Mouse (Mus musculus): ENCODE measurements around the gene Git1. TPM values are rescaled to one million over a fixed set of nuclear protein-coding genes. Genes with fewer than 3 reads are reported as not detected.

Git1 gene
- polyA plus RNA-seq, 1 experiment, result 92.9 TPM

DNA sequence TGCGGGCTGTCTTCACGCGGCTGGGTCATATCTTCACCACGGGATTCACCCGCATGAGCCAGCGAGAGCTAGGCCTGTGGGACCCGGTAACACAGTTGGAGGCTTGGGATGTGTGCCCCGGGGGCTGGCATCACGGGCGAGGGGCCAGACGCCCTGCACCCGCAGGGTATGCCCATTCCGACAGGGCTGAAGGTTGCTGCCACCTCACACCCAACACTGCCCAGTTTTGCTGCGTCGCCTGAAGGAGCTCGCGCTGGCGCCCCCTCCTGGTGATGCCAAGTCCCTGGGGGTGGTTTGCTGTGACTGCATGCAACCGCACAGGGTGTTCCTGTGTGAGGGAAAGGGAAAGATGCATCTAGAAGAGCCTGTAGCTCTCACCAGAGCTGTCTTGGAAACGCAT lies 25.6 kb upstream of the Git1 start:
- TF ChIP-seq GATA1 (IDR thresholded peaks at IDR 0.05; ENCODE audit: low read length), result no peak

DNA sequence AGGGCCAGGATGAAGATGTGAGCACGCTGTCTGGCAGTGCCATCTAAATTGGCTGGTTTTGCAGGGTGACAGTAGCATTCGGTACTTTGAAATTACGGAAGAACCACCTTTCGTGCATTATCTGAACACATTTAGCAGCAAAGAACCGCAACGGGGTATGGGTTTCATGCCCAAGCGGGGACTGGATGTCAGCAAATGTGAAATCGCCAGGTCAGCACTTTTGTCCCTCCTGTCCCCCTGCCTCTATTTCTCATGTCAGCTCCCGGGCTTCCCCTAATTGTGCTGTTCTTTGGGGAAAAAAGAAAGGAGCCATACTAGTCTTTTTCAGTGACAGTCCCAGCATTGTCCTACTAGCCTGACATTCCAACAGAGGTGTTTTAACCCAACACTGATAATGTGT lies 25.0 kb upstream of the Git1 start:
- TF ChIP-seq GATA1 (IDR thresholded peaks at IDR 0.05; ENCODE audit: low read length), result no peak

- TF ChIP-seq GATA1 (IDR thresholded peaks at IDR 0.05; ENCODE audit: low read length), result no peak
Measured at GRCm38 (mm10) chr11:77471407-77471806, 22.0 kb upstream of the Git1 start.

DNA sequence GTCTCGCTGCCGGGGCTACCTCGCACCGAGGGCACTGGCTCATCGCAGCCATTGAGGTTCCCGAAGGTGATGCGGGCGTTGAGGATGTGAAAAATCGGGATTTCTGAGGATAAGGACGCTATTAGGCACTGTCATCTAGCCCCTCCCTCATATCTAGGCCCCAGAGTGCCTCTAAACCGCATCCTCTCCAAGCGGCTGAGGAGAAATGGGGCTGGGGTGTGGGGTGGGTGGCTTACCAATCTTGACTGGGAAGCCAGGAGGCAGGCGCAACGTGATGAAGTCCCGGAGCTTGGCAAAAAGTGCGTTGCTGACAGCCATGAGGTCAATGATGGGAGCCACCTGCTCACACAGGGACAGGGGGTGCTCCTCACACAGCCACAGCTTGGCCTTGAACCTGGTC lies 20.6 kb upstream of the Git1 start:
- no peak for TF ChIP-seq GATA1 (IDR thresholded peaks at IDR 0.05; ENCODE audit: low read length)

- TF ChIP-seq GATA1 (IDR thresholded peaks at IDR 0.05; ENCODE audit: low read length), result no peak
Measured at GRCm38 (mm10) chr11:77476216-77476615, 17.1 kb upstream of the Git1 start.

DNA sequence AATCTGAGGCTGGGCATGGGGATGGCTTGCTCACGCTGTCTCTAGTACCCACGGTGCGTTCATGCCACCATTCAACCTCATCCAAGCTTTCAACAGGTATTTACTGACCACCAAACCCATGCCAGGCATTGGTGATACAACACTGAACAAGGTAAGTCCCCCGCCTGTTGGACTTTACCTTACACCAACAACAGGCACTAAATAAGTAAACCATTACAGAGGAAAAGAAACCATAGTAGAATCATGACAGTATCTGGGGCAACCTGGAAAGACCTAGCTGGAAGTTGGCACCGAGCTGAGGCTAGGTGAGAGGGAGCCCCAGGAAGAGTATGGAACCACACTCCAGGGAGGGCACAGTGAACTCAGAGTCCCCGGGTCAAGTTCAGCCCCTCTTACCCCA lies 16.5 kb upstream of the Git1 start:
- no peak for TF ChIP-seq GATA1 (IDR thresholded peaks at IDR 0.05; ENCODE audit: low read length)

- no peak for TF ChIP-seq GATA1 (IDR thresholded peaks at IDR 0.05; ENCODE audit: low read length)
Measured at GRCm38 (mm10) chr11:77483043-77483442, 10.3 kb upstream of the Git1 start.

- TF ChIP-seq GATA1 (IDR thresholded peaks at IDR 0.05; ENCODE audit: low read length), result no peak
Measured at GRCm38 (mm10) chr11:77483510-77484255, 9.7 kb upstream of the Git1 start.

DNA sequence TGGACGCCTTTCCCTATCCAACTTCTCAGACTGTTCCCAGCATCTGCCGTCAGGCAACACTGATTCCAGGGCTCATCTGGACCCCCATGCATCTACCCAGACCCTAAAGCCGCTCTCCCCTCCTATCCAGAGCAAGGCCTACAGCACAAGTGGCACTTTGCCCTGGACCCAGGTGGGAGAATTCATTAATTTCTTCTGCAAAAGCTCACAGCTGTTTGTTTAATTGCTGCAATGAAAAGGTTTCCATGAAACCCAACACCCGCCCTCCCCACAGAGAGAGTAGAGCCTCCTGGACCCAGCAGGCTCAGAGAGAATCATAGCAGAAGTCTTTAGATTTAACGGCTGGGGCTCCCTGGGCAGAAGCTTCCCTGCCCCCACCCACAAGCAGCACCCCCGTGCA lies 8.1 kb upstream of the Git1 start:
- TF ChIP-seq GATA1 (IDR thresholded peaks at IDR 0.05; ENCODE audit: low read length), result no peak

DNA sequence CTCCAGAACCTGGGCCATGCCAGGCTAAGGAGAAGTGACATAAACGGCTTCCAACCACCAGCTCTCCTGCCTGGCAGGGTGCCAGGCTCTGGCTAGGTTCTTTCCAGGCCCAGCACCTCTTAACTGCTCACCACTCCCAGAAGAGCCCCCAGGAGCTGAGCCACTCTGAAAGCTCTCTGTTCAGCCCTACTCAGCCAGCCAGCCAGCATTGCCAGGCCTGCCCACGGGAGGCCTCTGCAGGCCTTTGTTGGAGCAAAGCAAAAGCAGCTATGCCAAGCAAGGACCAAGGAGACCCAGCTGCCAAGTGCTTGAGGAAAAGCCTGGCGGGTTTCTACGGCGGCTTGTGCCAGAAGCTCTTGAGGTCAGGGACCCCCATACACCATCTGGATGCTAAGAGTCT lies 6.6 kb upstream of the Git1 start:
- no peak for TF ChIP-seq GATA1 (IDR thresholded peaks at IDR 0.05; ENCODE audit: low read length)

DNA sequence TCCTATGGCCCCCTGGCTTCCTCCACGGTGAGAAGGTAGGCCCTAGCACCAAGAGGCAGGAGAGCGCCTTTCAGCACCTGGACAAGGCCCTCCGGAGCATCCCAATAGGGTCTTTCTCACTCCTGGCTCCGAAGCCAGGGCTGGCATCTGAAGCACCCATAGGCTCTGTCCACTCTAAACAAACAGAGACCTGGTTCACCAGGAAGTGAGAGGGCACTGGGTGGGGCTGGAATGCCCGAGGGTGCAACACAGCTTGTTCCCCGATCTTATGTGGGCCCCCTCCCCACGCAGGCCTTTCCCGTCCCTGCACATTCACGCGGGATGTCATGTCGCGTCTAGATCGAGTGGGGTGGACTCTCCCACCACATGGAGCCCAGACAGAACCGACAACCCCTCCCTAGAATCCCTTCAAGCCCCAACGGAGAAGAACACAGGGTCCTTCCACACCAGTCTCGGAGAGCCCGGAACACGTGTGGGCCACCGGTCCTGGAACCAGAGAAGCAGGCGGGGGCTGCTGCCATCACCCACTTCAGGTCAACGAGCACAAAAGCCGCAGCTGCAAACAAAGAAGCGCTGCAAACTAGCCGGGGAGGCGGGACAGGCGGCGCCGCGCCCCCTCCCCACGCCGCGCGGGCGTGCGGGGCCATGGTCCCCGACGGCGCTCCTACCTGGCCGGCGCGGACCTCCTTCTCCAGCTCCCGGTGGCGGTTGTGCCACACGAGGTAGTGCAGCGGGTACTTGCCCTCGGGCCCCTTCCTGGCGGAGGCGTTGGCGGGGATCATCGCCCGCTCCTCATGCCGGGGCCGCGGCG lies 4.4 kb upstream of the Git1 start:
- no peak for TF ChIP-seq GATA1 (IDR thresholded peaks at IDR 0.05; ENCODE audit: low read length)

DNA sequence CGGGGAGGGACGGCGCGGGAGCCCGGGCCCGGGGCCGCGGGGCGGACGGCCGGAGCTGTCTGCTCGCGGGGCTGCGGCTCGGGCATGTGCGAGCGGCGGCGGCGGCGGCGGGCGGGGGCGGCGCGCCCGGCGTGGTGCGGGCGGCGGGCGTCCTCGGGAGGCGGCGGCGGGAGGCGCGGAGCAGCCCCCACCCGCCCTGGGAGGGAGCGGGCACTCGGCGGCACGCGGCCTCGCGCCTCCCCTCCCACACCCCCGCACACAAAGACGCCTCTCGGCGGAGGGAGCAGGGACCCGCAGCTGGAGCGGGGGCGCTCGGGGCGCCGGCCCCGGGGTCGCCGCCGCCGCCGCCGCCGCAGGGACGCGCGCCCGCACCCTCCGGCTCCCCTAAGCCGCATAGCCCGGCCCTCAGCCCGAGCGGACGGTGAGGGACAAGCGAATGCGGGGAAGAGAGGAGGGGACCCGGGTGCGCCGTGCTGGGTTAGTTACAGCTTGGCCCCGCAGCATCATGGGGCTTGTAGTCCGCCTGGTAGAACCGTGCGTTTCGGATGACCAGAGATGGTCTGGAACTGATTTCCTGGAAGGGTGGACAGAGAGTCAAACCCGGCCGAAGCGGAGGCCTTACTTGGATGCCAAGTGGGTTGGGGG lies 3.6 kb upstream of the Git1 start, which contains the start of gene Ankrd13b:
Gene Ankrd13b, minus strand, starts transcription at position 88 of the 645 bp plus-strand sequence.
- no peak for TF ChIP-seq GATA1 (IDR thresholded peaks at IDR 0.05; ENCODE audit: low read length)

DNA sequence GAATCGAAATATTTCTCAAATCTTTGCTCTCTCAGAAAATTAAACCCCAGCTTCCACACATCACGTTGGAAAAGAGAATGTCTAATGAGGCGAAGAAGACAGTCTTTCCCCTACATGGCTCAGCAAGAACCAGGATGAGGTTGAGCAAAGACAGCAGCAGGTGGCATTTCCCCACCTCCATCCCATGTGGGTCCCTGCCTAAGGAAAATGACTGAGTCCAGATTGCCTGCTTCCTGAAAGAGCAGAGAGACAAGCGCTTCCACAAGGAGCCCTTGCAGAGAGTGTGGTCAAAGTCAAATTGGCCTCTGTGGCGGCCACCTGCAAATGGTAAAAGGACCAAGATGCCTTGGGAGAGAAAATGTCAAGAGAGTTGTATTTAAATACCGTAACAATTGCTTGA lies 2.9 kb upstream of the Git1 start:
- no peak for TF ChIP-seq GATA1 (IDR thresholded peaks at IDR 0.05; ENCODE audit: low read length)

DNA sequence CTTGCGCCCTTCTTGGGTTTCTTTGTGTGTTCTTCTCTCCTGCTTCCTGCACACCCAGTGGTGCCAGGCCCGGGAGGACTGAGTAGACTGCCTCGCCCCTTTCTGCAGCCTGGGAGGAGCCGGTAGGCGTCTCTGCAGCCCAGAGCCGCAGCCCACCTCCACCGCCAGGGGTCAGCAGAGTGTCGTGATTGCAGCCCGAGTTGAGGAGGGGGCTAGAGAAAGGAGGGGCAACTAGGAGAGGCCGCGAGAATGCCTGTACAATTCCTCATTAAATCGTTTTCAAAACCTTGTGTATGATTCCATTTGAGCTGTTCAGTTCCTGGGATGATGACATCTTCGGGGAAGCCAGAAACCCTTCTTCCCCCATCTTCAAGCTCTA lies 2.2 kb upstream of the Git1 start:
- TF ChIP-seq GATA1 (IDR thresholded peaks at IDR 0.05; ENCODE audit: low read length), result no peak

DNA sequence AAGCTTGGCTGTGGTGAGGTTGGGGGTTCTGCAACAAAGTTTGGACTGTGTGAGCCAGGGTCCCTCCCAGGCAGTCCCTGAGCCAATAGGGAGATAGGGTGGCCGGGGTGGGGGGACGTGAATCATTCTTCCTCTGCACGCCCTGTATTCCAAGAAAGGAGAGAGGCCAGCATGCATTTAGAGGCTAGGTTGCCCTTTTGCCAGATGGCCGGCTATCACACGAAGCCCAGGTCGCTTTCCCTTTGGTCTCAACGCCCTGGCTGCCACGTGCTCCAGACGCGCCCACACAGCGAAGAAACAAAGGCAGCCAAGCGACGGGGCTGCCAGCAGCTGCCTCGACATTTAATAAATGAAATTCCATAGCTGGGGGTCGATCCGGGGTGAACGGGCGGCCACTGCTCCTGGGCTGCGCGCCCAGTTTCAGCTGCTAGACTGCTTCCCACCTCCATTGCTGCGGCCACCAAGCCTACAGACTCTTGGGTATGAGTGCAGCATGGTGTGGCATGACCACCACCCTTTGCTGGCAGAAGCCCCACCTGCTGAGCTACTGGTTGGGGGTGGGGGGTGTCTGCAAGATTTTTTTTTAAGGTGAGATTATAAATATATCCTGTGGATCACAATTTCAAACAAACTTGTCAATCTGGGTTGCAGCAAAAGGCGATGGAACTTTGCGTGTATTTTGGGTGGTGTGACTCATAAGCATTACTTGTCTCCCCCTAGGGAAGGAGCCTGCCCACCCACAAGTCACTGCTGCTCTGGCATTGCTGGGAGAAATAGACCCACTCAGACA lies 1.7 kb upstream of the Git1 start:
- no peak for TF ChIP-seq GATA1 (IDR thresholded peaks at IDR 0.05; ENCODE audit: low read length)
